Mouse (Mus musculus): ENCODE measurements around the gene Psenen. TPM values are rescaled to one million over a fixed set of nuclear protein-coding genes. Genes with fewer than 3 reads are reported as not detected.

The Psenen gene
- polyA plus RNA-seq, 1 experiment from 2014 or later = 99.3 TPM

DNA sequence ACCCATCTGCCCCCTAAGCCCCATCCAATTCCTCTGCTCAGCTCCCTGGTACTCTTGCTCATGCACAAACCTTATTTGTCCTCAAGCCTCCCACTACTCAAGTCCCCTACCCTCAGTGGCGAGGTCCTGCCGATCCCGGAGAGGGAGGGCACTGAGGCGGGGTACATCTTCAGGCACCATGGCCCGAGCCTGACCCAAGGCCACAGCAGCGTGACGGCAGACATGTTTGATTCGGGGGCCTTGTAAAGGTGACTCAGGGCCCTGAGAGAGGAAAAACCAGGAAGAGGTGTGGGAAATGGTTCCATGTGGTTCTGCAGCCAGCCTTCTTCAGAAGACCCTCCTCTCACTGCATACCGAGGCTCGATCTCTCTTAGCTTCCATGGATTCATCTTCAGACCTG is 20.9 kb upstream of the Psenen start:
- Histone ChIP-seq H3K36me3 (ENCODE audit: control insufficient read depth, insufficient read depth, low read length) (peaks cover 30% of the 10 kb centered on the region), H3K4me2 (ENCODE audit: low read depth, low read length, severe bottlenecking) (no peak overlapping the region)
- WGBS = 90% methylated on average over 10 of the region's 10 CpGs

DNA sequence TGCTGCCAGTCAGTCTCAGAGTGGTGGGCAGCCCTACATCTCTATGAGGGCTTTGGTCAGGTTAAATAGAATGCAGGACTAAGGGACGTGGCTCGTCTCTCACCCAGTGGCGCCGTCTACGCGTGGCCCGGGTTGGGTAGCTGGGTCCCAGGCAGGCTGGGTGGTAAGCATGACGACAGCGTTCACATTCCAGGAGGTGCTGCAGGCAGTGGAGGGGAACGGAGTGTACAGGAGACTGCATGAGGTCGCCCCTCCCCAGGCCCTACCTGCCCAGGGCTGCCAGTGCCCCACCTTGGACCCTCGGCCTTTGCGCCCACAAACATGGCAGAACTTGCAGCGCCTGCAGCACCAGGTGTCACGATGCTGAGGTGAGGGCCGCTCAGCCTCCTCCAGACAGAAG is 18.1 kb upstream of the Psenen start:
- DNase-seq (ENCODE audit: low spot score) (no peak), ATAC-seq (replicated peaks; ENCODE audit: low FRiP score) (no peak)
- H3K27ac ChIP-seq (ENCODE audit: low read depth, low read length) = no peak overlapping the region
- H3K4me3 ChIP-seq (ENCODE audit: low read depth, low read length) = no peak overlapping the region
- no peaks in the 10 kb centered on the region for H3K27me3 ChIP-seq (ENCODE audit: control insufficient read depth, insufficient read depth, low read length)
- H3K36me3 ChIP-seq (ENCODE audit: control insufficient read depth, insufficient read depth, low read length) = peaks cover 45% of the 10 kb centered on the region
- no peaks in the 10 kb centered on the region for H3K9me3 ChIP-seq (ENCODE audit: control insufficient read depth, low read length)
- H3K4me1 ChIP-seq (replicated peaks; ENCODE audit: control insufficient read depth, insufficient read depth, low read length) = no peaks in the 10 kb centered on the region; the same call in 1 of the 2 replicates
- H3K4me2 ChIP-seq (ENCODE audit: low read depth, low read length, severe bottlenecking) = no peak overlapping the region
- 96% methylated on average over 16 of the region's 16 CpGs for WGBS
- H3K9ac ChIP-seq (ENCODE audit: low read length) = no peak overlapping the region

More for the DNA sequence above, 20.9 kb upstream of the Psenen start:
- ATAC-seq (replicated peaks; ENCODE audit: low FRiP score) (no peak), DNase-seq (ENCODE audit: low spot score) (no peak)
- Histone ChIP-seq H3K4me3 (ENCODE audit: low read depth, low read length) (no peak overlapping the region), H3K9ac (ENCODE audit: low read length) (no peak overlapping the region), H3K27ac (ENCODE audit: low read depth, low read length) (no peak overlapping the region), H3K4me1 (replicated peaks; ENCODE audit: control insufficient read depth, insufficient read depth, low read length) (peaks cover 8% of the 10 kb centered on the region; the same call in 1 of the 2 replicates), H3K9me3 (ENCODE audit: control insufficient read depth, low read length) (no peaks in the 10 kb centered on the region), H3K27me3 (ENCODE audit: control insufficient read depth, insufficient read depth, low read length) (no peaks in the 10 kb centered on the region)

DNA sequence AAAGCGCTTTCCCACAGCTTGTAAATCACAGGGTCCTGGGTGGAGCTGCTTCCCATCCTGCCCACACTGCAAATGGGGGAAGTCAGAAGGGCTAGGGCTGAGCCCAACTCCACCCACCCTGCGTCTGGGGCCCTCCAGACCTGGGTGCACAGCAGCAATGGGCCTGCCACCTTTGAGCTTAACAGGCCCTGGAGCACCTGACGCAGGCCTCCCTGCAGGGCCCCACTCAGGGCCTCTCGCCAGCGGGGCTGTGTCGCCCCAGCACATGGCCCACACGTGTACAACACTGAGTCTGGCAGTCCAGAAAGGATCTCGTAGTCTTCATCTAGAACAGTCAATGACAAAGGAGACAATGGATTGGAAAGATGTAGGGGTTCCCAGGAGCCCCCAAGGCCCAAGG is 16.5 kb upstream of the Psenen start:
- Histone ChIP-seq H3K9ac (ENCODE audit: low read length) (no peak overlapping the region), H3K27me3 (ENCODE audit: control insufficient read depth, insufficient read depth, low read length) (no peaks in the 10 kb centered on the region), H3K4me1 (replicated peaks; ENCODE audit: control insufficient read depth, insufficient read depth, low read length) (no peaks in the 10 kb centered on the region), H3K9me3 (ENCODE audit: control insufficient read depth, low read length) (no peaks in the 10 kb centered on the region), H3K27ac (ENCODE audit: low read depth, low read length) (no peak overlapping the region), H3K4me2 (ENCODE audit: low read depth, low read length, severe bottlenecking) (no peak overlapping the region), H3K36me3 (ENCODE audit: control insufficient read depth, insufficient read depth, low read length) (peaks cover 55% of the 10 kb centered on the region), H3K4me3 (ENCODE audit: low read depth, low read length) (no peak overlapping the region)
- DNase-seq (ENCODE audit: low spot score) = no peak
- ATAC-seq (replicated peaks; ENCODE audit: low FRiP score) = no peak
- WGBS = 95% methylated on average over 8 of the region's 8 CpGs

DNA sequence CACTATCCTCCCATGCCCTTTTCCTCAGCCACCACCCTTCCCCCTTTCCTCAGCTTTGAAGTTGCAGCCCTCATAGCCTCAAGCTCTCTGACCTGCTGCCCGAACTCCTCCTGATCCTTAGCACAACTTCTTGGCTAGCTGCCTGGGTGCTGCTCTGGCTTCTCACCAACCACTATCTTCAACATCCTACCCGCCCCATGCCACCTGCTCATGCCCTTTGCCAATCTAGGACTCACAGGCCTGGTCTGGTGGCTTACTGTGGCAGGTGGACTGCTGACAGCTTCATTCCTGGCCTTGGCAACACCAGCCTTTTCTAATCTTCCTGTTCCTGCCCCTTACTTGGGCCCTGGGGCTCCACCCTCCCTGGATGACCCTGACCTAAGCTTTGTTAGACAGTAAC is 9.5 kb upstream of the Psenen start:
- H3K27me3 ChIP-seq (ENCODE audit: control insufficient read depth, insufficient read depth, low read length) = no peaks in the 10 kb centered on the region
- WGBS = 91% methylated on average over 2 of the region's 2 CpGs

DNA sequence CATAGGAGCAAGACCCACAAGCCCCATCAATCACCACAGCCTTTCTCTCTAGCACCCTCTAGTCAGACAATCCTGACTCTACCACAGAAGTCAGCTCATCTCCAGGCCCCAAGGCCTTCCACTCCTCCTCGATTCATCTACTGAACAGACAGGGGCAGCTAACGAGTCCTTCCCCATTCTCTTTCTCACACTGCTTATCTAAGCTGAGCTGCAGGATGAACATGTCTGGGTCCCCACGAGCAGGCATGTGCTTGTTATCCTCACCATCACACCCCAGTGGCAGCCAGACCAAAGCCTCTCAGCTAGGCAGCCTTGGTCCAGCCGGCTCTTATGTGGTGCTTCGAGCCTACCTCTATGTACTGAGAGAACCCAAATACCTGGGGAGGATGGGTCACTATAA is 9.0 kb upstream of the Psenen start:
- Histone ChIP-seq H3K4me3 (ENCODE audit: low read depth, low read length) (no peak overlapping the region), H3K9me3 (ENCODE audit: control insufficient read depth, low read length) (no peaks in the 10 kb centered on the region), H3K36me3 (ENCODE audit: control insufficient read depth, insufficient read depth, low read length) (peaks cover 49% of the 10 kb centered on the region), H3K27me3 (ENCODE audit: control insufficient read depth, insufficient read depth, low read length) (no peaks in the 10 kb centered on the region), H3K4me2 (ENCODE audit: low read depth, low read length, severe bottlenecking) (no peak overlapping the region), H3K9ac (ENCODE audit: low read length) (no peak overlapping the region), H3K4me1 (replicated peaks; ENCODE audit: control insufficient read depth, insufficient read depth, low read length) (no peaks in the 10 kb centered on the region), H3K27ac (ENCODE audit: low read depth, low read length) (no peak overlapping the region)
- ATAC-seq (replicated peaks; ENCODE audit: low FRiP score) = no peak
- WGBS = 90% methylated on average over 5 of the region's 5 CpGs
- no peak for DNase-seq (ENCODE audit: low spot score)

More for the DNA sequence above, 9.5 kb upstream of the Psenen start:
- Histone ChIP-seq H3K9ac (ENCODE audit: low read length) (no peak overlapping the region), H3K9me3 (ENCODE audit: control insufficient read depth, low read length) (no peaks in the 10 kb centered on the region), H3K4me1 (replicated peaks; ENCODE audit: control insufficient read depth, insufficient read depth, low read length) (no peaks in the 10 kb centered on the region), H3K36me3 (ENCODE audit: control insufficient read depth, insufficient read depth, low read length) (peaks cover 54% of the 10 kb centered on the region), H3K4me3 (ENCODE audit: low read depth, low read length) (no peak overlapping the region), H3K27ac (ENCODE audit: low read depth, low read length) (no peak overlapping the region), H3K4me2 (ENCODE audit: low read depth, low read length, severe bottlenecking) (no peak overlapping the region)
- DNase-seq (ENCODE audit: low spot score) (no peak), ATAC-seq (replicated peaks; ENCODE audit: low FRiP score) (no peak)

DNA sequence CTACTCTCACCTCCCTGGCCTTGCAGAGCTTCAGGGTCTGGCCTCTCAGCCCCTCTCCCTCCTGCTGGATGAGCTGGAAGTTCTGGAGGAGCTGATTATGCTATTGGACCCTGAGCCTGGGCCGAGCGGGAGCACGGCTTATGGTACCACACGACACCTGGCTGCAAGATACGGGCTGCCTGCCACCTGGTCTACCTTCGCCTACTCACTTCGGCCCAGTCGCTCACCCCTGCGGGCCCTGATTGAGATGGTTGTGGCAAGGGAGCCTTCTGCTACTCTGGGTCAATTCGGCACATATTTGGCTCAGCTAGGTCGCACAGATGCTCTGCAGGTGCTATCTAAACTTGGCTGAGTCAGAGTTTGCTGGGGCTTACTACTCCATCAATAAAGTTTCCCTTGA is 4.1 kb upstream of the Psenen start:
- ATAC-seq (replicated peaks; ENCODE audit: low FRiP score) (no peak), DNase-seq (ENCODE audit: low spot score) (no peak)
- Histone ChIP-seq H3K4me1 (replicated peaks; ENCODE audit: control insufficient read depth, insufficient read depth, low read length) (peaks cover 5% of the 10 kb centered on the region; the same call in 1 of the 2 replicates), H3K36me3 (ENCODE audit: control insufficient read depth, insufficient read depth, low read length) (peaks cover 13% of the 10 kb centered on the region), H3K27me3 (ENCODE audit: control insufficient read depth, insufficient read depth, low read length) (no peaks in the 10 kb centered on the region), H3K4me3 (ENCODE audit: low read depth, low read length) (no peak overlapping the region), H3K9ac (ENCODE audit: low read length) (no peak overlapping the region), H3K9me3 (ENCODE audit: control insufficient read depth, low read length) (no peaks in the 10 kb centered on the region), H3K27ac (ENCODE audit: low read depth, low read length) (no peak overlapping the region), H3K4me2 (ENCODE audit: low read depth, low read length, severe bottlenecking) (no peak overlapping the region)
- 87% methylated on average over 11 of the region's 11 CpGs for WGBS

DNA sequence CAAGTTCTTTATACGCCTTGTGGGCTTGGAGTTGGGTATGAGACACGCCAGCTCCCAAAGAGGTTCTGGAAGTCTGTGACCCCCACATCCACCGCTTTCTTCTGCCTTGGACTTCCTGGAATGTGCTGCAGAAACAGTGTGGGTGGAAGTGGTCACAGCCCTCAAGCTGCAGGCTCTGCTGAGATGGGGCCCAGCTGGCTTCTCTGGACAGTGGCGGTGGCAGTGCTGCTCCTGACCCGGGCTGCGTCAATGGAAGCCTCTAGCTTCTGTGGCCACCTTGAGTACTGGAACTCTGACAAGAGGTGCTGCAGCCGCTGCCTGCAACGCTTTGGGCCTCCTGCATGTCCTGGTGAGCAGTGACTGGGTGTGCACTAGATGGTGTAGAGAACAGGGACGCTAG is 2.6 kb upstream of the Psenen start:
- Histone ChIP-seq H3K4me3 (ENCODE audit: low read depth, low read length) (no peak overlapping the region), H3K4me1 (replicated peaks; ENCODE audit: control insufficient read depth, insufficient read depth, low read length) (peaks cover 8% of the 10 kb centered on the region; the same call in 1 of the 2 replicates), H3K9me3 (ENCODE audit: control insufficient read depth, low read length) (no peaks in the 10 kb centered on the region), H3K27me3 (ENCODE audit: control insufficient read depth, insufficient read depth, low read length) (no peaks in the 10 kb centered on the region), H3K27ac (ENCODE audit: low read depth, low read length) (no peak overlapping the region), H3K4me2 (ENCODE audit: low read depth, low read length, severe bottlenecking) (no peak overlapping the region), H3K36me3 (ENCODE audit: control insufficient read depth, insufficient read depth, low read length) (peaks cover 13% of the 10 kb centered on the region), H3K9ac (ENCODE audit: low read length) (no peak overlapping the region)
- ATAC-seq (replicated peaks; ENCODE audit: low FRiP score) = no peak
- no peak for DNase-seq (ENCODE audit: low spot score)
- 92% methylated on average over 9 of the region's 9 CpGs for WGBS

DNA sequence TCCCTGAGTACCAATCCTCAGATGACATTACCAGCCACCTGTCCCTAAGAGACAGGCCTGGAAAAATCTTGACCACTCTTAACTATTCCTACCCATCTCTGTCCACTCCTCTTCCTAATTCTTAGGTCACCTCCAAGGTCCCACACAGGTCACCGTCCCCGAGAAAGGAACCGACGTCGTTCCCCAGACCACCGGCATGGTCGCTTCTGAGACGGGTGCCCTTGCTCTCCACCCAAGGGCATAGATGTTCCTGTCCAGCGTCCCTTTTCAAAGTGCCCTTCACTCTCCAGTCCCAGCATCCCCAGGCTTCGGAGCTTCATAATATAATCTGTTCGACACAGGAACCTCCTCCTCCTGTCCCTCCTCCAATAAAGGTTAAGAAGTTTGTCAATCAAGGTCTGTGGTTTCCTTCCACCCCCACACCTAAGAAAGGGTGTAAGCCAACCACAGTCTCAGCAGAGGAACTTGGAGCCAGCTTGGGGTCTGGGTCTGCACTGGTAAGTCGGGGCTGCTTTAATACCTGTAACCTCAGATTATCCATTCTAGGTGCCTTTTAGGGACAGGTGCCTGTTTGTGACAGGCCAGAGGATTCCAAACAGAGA is 1.6 kb upstream of the Psenen start, which contains the start of gene Igflr1:
TSS of gene Igflr1 (plus strand) at position 458 of the 602 bp plus-strand sequence.
- ATAC-seq (replicated peaks; ENCODE audit: low FRiP score) (no peak), DNase-seq (ENCODE audit: low spot score) (no peak)
- peaks cover 10% of the 10 kb centered on the region for H3K36me3 ChIP-seq (ENCODE audit: control insufficient read depth, insufficient read depth, low read length)
- 97% methylated on average over 12 of the region's 12 CpGs for WGBS
- no peak within 1 kb of the TSS for H3K9ac ChIP-seq (ENCODE audit: low read length)
- no peak within 1 kb of the TSS for H3K4me3 ChIP-seq (ENCODE audit: low read depth, low read length)
- no peaks in the 10 kb centered on the region for H3K9me3 ChIP-seq (ENCODE audit: control insufficient read depth, low read length)
- H3K4me2 ChIP-seq (ENCODE audit: low read depth, low read length, severe bottlenecking) = no peak within 1 kb of the TSS
- no peak within 1 kb of the TSS for H3K27ac ChIP-seq (ENCODE audit: low read depth, low read length)
- H3K4me1 ChIP-seq (replicated peaks; ENCODE audit: control insufficient read depth, insufficient read depth, low read length) = peaks cover 8% of the 10 kb centered on the region; the same call in 1 of the 2 replicates
- no peaks in the 10 kb centered on the region for H3K27me3 ChIP-seq (ENCODE audit: control insufficient read depth, insufficient read depth, low read length)

DNA sequence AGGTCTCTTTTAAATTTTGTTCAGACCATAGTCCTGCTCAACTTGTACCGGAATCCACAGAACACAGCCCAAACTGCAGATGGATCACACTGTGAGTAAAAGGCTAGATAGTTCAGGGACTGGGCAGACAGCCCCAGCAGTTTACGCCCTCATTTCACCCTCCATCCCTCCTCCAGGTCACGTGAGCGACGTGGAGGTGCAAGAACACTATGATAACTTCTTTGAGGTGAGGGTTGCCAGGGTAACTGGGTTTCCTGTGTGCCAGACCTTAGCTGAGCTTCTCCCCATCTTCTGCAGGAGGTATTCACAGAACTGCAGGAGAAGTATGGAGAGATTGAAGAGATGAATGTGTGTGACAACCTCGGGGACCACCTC is 466 bp upstream of the Psenen start:
- Histone ChIP-seq H3K4me3 (ENCODE audit: low read depth, low read length) (peak overlapping the region; percentile 66), H3K27me3 (ENCODE audit: control insufficient read depth, insufficient read depth, low read length) (no peaks in the 10 kb centered on the region), H3K36me3 (ENCODE audit: control insufficient read depth, insufficient read depth, low read length) (peaks cover 1% of the 10 kb centered on the region), H3K9ac (ENCODE audit: low read length) (peak overlapping the region; percentile 70), H3K4me2 (ENCODE audit: low read depth, low read length, severe bottlenecking) (peak overlapping the region; percentile 87), H3K4me1 (replicated peaks; ENCODE audit: control insufficient read depth, insufficient read depth, low read length) (peaks cover 8% of the 10 kb centered on the region; the same call in 1 of the 2 replicates), H3K27ac (ENCODE audit: low read depth, low read length) (peak overlapping the region; percentile 80; the same call in 1 of the 2 replicates), H3K9me3 (ENCODE audit: control insufficient read depth, low read length) (no peaks in the 10 kb centered on the region)
- DNase-seq (ENCODE audit: low spot score) (no peak), ATAC-seq (replicated peaks; ENCODE audit: low FRiP score) (no peak)
- WGBS = 20% methylated on average over 6 of the region's 6 CpGs
